Mouse (Mus musculus) liver, adult 2 months (tissue): ENCODE results near the gene Ptprg. TPM values are rescaled to one million over a fixed set of nuclear protein-coding genes. Genes with fewer than 3 reads are reported as not detected.
A peak's percentile ranks its signal among the peaks of the same experiment; 100 is the strongest.

Experiments used
- DNase-seq: peaks from one replicate; pipeline ENCODE4 v3.0.0-alpha.2; 2011; ENCODE audit warnings: low read depth, low spot score; ENCODE audit errors: extremely low read depth
- H3K27ac ChIP-seq: fragments of 200-500 bp; replicated peaks from 2 replicates; pipeline ENCODE4 v1.5.1; 2012; ENCODE audit warnings: low read depth, mild to moderate bottlenecking, control low read depth, inconsistent platforms, low read length; ENCODE audit not compliant: insufficient read depth
- H3K27me3 ChIP-seq: fragments of 200-500 bp; 2 replicates; pipeline ENCODE4 v1.6.1; 2012; ENCODE audit warnings: mild to moderate bottlenecking, moderate library complexity, low read length, inconsistent platforms; ENCODE audit not compliant: control insufficient read depth, insufficient read depth
- H3K36me3 ChIP-seq: fragments of 200-500 bp; 2 replicates; pipeline ENCODE4 v1.6.1; 2012; ENCODE audit warnings: low read length, inconsistent platforms; ENCODE audit not compliant: control insufficient read depth, insufficient read depth
- H3K4me1 ChIP-seq: fragments of 200-500 bp; 2 replicates; pipeline ENCODE4 v1.6.1; 2011; ENCODE audit warnings: low read length; ENCODE audit not compliant: control insufficient read depth, insufficient read depth
- H3K4me3 ChIP-seq: fragments of 200-500 bp; 2 replicates; pipeline ENCODE4 v1.5.1; 2011; ENCODE audit warnings: low read depth, mild to moderate bottlenecking, control low read depth, low read length, moderate library complexity; ENCODE audit not compliant: insufficient read depth
- H3K79me2 ChIP-seq: fragments of 200-500 bp; 2 replicates; pipeline ENCODE4 v1.6.1; 2012; ENCODE audit warnings: inconsistent platforms, mild to moderate bottlenecking, low read length, moderate library complexity; ENCODE audit not compliant: control insufficient read depth, insufficient read depth
- H3K9ac ChIP-seq: fragments of 200-500 bp; 2 replicates; pipeline ENCODE4 v1.6.1; 2012; ENCODE audit warnings: low read depth, mild to moderate bottlenecking, control low read depth, inconsistent platforms, low read length
- CTCF ChIP-seq: fragments of 200-500 bp; IDR thresholded peaks from 2 replicates; pipeline ENCODE4 v1.5.1; 2011; ENCODE audit warnings: low read depth, low read length, control low read depth
- POLR2A ChIP-seq: fragments of 200-500 bp; IDR thresholded peaks from 2 replicates; pipeline ENCODE4 v1.6.1; 2011; ENCODE audit warnings: low read length, control low read depth; ENCODE audit not compliant: insufficient read depth; ENCODE audit errors: extremely low read depth
- WGBS: fragments of 180-500 bp; shearing (Covaris S2); methylation state at CpG from one replicate; pipeline ENCODE4 v1.1.7; 2018; 5-methylcytosine and 5-hydroxymethylcytosine counted together
- polyA plus RNA-seq: library from polyadenylated mRNA; depleted of rRNA; stranded (reverse); fragments of >200 nt; gene quantifications from 2 replicates; pipeline ENCODE4 v1.2.3, GENCODE M21; 2012
- total RNA-seq: library from RNA; depleted of rRNA; stranded (reverse); fragments of >200 nt; gene quantifications from 2 replicates; pipeline ENCODE4 v1.2.3, GENCODE M21; 2014

The Ptprg gene
- total and polyA plus RNA-seq, 2 experiments, result 17.4 to 19.9 TPM

GRCm38 (mm10) chr14:11841621-11842020 is 288.3 kb downstream of the Ptprg start:
- H3K9ac ChIP-seq, result no peak overlapping the region
- no peak for TF ChIP-seq POLR2A
- DNase-seq, result no peak
- WGBS, result 79% methylated on average over 4 of the region's 4 CpGs
- H3K79me2 ChIP-seq, result peaks cover 3% of the 10 kb centered on the region; the same call in 1 of the 2 replicates
- no peaks in the 10 kb centered on the region for H3K27me3 ChIP-seq
- no peak overlapping the region for H3K27ac ChIP-seq
- no peaks in the 10 kb centered on the region for H3K36me3 ChIP-seq
- H3K4me3 ChIP-seq, result no peak overlapping the region
- peaks cover 7% of the 10 kb centered on the region for H3K4me1 ChIP-seq

GRCm38 (mm10) chr14:11852896-11853295 is 299.6 kb downstream of the Ptprg start:
- Histone ChIP-seq H3K27ac (no peak overlapping the region), H3K36me3 (no peaks in the 10 kb centered on the region), H3K4me1 (peaks cover 3% of the 10 kb centered on the region; the same call in 1 of the 2 replicates), H3K27me3 (no peaks in the 10 kb centered on the region), H3K4me3 (no peak overlapping the region), H3K9ac (no peak overlapping the region), H3K79me2 (peaks cover 4% of the 10 kb centered on the region)
- peak; percentile 48 for DNase-seq
- 37% methylated on average over 3 of the region's 3 CpGs for WGBS
- no peak for TF ChIP-seq CTCF
- TF ChIP-seq POLR2A, result no peak

GRCm38 (mm10) chr14:11855499-11855898 is 302.2 kb downstream of the Ptprg start:
- no peak for TF ChIP-seq CTCF
- no peak for TF ChIP-seq POLR2A
- no peak for DNase-seq
- Histone ChIP-seq H3K27ac (no peak overlapping the region), H3K79me2 (peaks cover 10% of the 10 kb centered on the region), H3K4me3 (no peak overlapping the region), H3K9ac (no peak overlapping the region), H3K27me3 (no peaks in the 10 kb centered on the region), H3K36me3 (no peaks in the 10 kb centered on the region), H3K4me1 (peaks cover 6% of the 10 kb centered on the region; the same call in 1 of the 2 replicates)

GRCm38 (mm10) chr14:11857928-11858481 is 304.7 kb downstream of the Ptprg start:
- Histone ChIP-seq H3K79me2 (peaks cover 12% of the 10 kb centered on the region), H3K27me3 (no peaks in the 10 kb centered on the region), H3K4me3 (no peak overlapping the region), H3K36me3 (no peaks in the 10 kb centered on the region), H3K4me1 (peaks cover 4% of the 10 kb centered on the region; the same call in 1 of the 2 replicates), H3K27ac (no peak overlapping the region), H3K9ac (no peak overlapping the region)
- DNase-seq, result peak; percentile 33
- 74% methylated on average over 3 of the region's 3 CpGs for WGBS
- no peak for TF ChIP-seq POLR2A
- no peak for TF ChIP-seq CTCF

GRCm38 (mm10) chr14:11863286-11863685 is 310.0 kb downstream of the Ptprg start:
- TF ChIP-seq POLR2A, result no peak
- no peak for TF ChIP-seq CTCF
- DNase-seq, result no peak
- no peaks in the 10 kb centered on the region for H3K27me3 ChIP-seq
- H3K4me1 ChIP-seq, result peaks cover 6% of the 10 kb centered on the region
- WGBS, result 86% methylated on average over 3 of the region's 3 CpGs
- H3K79me2 ChIP-seq, result peaks cover 5% of the 10 kb centered on the region; the same call in 1 of the 2 replicates
- H3K4me3 ChIP-seq, result no peak overlapping the region
- no peak overlapping the region for H3K27ac ChIP-seq
- H3K9ac ChIP-seq, result no peak overlapping the region
- no peaks in the 10 kb centered on the region for H3K36me3 ChIP-seq

GRCm38 (mm10) chr14:11864840-11865239 is 311.5 kb downstream of the Ptprg start:
- H3K27ac ChIP-seq, result no peak overlapping the region
- DNase-seq, result no peak
- H3K4me3 ChIP-seq, result no peak overlapping the region
- H3K36me3 ChIP-seq, result no peaks in the 10 kb centered on the region
- TF ChIP-seq POLR2A (no peak), CTCF (no peak)
- H3K79me2 ChIP-seq, result peaks cover 3% of the 10 kb centered on the region; the same call in 1 of the 2 replicates
- 91% methylated on average over 3 of the region's 3 CpGs for WGBS
- no peaks in the 10 kb centered on the region for H3K27me3 ChIP-seq
- no peak overlapping the region for H3K9ac ChIP-seq
- peaks cover 6% of the 10 kb centered on the region for H3K4me1 ChIP-seq
